Mouse (Mus musculus): ENCODE measurements at regions not wholly inside any gene's neighbourhood (a gene's known extent, or its start where the extent isn't known, plus 50 kb on each side); places are given as distances from the start of the nearest gene placed in this dataset.

- DNase-seq: no peak
Observed at GRCm38 (mm10) chr3:121902246-121902645, 50.1 kb upstream of the Arhgap29 start.

GRCm38 (mm10) chr3:121900429-121900844 lies 51.9 kb upstream of the Arhgap29 start:
- no peak for DNase-seq

GRCm38 (mm10) chr3:121897821-121898574 lies 54.3 kb upstream of the Arhgap29 start:
- DNase-seq: no peak

DNA sequence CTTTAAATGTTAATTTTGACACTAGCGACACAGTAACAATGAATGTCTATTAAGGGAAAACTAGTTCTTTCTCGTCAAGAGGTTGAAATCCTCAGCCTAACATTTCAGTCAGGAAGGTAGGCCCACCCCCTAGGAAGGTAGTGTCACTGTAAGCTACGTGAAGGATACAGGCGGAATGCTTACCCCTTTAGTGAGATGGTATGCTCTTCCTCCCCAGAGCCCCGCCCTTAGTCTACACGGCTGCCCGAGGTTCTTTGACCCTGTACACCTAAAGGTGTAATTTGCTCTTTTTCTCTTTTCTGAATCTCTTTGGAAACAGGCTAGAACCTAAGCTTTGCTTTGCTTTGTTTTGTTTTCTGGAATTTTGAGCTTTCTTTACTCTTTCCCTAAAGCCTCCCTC lies 58.7 kb upstream of the Arhgap29 start:
- no peak for DNase-seq

DNA sequence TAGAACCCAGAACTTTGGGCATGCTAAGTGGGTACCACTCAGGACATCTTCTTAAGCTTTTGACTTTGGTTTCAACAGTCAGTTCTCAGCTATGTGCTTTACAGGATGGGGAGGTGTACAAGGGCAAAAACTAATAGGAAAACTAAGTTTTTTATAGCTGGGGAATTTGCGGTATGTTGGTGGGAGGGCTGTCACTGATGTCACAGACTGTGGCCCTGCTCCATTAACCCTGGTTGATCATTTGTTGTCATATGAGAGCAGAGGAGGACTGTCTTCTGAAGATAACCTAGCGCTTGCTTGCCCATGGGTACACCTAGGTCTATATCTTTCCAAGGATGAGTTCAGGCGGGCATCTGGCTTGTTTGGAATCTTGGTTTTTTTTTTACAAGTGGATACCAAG lies 59.7 kb upstream of the Arhgap29 start:
- no peak for DNase-seq

DNA sequence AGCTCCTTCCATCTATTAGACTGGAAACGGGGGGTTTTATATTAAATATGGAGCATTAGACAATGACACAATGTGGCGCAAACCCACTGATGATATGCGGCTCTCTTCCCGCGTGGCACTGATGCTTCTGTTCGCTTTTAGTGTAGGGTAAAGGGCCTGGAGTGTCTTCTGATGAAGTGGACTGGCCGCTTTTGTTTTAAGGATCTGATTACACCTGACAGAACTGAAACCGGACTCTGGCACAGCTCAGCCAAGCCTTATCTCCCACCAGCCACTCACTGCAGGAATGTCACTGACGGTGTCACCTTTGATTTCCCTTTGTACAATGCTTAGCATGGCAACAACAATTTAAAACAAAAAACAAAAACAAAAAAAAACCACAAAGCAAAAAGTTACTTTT lies 61.0 kb upstream of the Arhgap29 start:
- no peak for DNase-seq

DNA sequence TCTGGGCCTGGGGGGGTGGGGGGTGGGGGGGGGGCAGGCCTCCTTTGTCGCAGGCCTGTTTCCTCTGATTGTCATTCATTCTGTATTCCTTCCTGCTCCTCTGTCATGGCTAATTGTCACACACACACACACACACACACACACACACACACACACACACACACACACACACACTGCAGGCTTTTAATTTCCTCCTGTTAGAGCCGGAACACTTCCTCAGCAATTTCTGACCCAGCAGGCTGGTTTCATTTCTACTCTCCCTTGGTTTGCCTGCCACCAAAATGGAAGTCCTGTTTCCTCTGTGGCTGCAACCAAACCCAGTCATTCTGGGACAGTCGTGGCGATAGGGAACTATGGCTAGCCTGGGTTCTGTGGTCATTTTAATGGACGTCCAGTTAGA lies 61.8 kb upstream of the Arhgap29 start:
- no peak for DNase-seq

- no peak for DNase-seq
Observed at GRCm38 (mm10) chr3:121886870-121887605, 65.3 kb upstream of the Arhgap29 start.

DNA sequence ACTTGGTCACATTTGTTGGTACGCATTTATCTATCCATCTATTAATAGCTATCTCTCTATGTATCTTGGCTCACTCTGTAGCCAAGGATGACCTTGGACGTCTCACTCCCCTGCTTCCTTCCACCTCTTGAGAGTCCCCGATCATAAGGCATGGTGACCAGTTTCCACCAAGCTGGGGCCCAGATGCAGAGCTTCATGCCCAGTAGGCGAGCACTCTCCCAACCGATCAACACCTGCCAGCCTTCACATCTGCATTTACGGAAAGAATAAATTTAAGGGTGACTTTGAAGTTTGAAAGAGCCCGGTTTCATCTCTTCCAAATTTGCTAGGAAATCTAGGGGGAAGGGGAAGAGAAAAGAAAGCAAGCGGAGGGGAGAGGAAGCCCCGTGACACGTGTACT lies 66.0 kb upstream of the Arhgap29 start:
- no peak for DNase-seq

DNA sequence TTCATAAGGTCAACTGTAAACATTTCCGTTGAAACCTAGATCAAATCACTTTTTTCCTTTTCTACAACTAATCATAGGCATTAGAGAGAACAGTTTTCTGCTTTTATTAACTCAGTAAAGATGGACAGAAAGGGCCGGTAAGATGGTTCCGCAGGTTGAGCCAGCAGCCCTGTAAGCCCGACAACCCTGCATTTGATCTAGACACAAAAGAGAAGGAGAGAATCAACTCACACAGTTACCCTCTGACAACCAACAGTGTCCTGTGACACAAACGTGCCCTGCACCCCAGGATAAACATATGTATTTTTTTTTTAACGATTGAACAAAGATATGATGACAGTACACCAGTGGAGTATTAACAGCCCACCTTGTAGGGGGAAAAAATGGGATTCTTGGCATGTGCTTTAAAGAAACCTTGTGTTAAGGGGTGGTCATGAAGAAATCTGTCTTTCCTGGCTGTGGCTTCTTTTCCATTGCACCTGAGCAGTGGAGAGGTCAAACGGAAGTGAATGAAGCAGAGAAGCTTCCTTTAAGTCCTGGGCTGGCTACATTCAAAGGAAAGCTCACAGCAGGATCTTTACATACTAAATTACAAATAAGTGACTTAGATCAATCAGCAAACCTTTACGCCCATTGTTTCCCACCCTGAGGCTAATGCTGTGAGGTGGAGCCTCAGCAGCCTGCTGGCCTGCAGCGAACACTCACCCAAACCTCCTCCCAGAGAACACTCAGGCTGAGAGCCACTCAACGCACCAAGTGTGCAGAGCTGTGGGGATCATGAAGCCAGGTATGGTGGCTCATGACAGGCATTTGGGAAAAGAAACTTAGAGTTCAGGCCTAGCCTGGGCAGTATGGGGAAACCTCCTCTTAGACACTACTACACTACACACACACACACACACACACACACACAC lies 66.8 kb upstream of the Arhgap29 start:
- DNase-seq: no peak

DNA sequence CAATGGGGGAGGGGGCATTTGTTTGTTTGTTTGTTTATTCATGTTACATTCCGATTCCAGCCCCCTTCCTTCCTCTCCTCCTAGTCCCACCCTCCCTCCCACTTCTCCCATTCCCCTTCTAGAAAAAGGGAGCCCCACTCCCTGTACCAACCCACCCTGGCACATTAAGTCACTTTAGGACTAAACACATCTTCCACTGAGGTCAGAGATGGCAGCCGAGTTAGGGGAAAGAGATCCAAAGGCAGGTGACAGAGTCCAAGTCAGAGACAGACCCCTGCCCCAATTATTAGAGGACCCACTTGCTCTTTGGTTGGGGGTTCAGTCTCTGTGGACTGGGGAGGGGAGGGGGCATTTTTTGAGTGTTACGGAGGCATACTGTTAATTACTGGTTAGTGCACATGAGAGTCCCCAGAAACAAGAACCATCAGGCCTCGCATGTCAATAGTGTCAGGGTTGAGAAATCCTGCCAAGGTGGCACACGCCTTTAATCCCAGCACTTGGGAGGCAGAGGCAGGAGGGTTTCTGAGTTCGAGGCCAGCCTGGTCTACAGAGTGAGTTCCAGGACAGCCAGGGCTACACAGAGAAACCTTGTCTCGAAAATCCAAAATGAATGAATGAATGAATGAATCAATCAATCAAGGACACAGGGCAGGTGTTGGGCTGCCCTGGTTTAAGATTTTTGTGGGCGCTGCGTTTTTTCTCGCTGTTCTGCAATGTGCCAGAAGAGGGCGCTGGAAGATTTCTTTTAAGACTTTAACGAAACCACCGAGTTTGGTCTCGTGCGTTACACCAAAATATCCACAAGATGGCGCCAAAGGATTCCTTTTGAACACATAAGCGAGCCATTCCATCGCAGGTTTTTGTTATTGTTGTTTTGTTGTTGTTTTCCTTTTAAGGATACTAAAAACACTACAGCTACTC lies 67.8 kb upstream of the Arhgap29 start:
- peak; percentile 87 for DNase-seq

- DNase-seq: no peak
Observed at GRCm38 (mm10) chr3:121880355-121880754, 65.3 kb upstream of the Abcd3 start.

- DNase-seq: no peak
Observed at GRCm38 (mm10) chr3:121875072-121875471, 60.0 kb upstream of the Abcd3 start.

DNA sequence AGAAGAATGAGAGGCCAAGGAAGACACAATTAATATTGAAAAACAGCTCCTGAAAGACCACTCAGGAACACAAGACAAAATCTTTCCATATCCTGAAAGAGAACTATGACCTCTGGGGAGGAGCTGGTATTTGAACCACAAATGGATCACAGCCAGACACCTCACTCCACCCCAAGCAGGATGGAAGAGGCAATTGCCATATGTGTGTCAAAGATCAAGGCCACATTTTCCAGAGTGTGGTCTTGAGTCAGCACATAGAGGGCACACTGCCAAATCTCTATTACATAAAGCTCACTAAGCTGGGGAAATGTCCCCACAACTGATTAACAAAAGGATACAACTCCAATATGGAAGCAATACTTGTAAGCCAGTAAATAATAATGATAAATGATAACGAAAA lies 59.5 kb upstream of the Abcd3 start:
- DNase-seq: no peak

DNA sequence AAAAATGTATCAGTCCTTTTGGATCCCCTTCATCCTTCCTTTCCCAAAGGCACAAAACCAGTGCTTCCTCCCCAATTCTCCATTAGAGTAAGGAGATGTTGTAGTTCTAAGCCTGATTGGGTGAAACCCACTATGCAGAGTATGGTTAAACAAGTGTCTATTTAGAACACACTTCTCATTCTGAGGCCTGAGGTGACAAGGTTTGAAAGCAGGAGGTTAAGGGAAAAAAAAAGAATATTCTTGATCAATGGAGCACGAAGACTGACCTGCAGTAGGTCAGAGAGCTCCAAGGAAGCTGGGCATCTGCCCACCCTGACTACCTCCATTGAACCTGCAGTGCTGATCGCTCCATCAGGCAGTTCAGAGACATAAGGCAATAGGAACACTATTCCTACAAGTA lies 58.5 kb upstream of the Abcd3 start:
- DNase-seq: no peak

- DNase-seq: no peak
Observed at GRCm38 (mm10) chr3:121872685-121873084, 57.6 kb upstream of the Abcd3 start.

DNA sequence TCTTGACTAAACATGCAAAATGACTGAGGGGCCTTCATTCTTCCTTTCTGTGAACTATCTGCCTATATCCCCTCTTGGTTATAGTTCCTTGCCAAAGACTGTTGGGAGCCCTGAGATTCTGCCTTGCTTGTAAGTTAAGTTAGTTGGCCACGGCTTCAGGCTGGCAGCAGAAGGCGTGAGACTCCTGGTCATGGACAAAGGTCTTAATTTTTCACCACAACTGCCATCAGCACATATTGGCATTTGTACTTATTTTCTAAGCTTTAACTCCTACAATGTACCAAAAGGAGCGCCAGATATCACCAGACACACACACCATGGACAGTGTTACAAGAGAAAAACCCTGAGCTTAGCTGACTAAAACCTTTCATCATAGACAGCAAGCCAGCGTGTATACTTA lies 56.7 kb upstream of the Abcd3 start:
- no peak for DNase-seq

- no peak for DNase-seq
Observed at GRCm38 (mm10) chr3:121870726-121871125, 55.6 kb upstream of the Abcd3 start.

DNA sequence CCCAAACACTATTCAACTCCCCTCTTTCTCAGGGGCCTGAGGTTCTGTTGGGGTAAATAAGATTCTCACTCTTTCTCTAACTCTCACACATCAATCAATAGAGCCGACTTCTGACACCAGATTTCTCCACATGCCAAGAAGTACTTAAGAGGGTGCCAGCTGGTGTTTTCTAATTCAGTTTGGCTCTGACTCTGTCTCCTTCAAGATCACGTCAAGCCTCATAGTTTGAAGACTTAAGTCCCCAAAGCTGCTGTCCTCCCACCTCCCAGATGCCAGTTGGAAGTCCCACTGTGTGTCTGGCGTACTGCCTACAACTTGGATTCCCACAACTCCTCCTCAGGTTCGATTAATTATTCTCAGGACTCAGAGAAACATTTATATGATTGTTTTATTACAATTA lies 54.6 kb upstream of the Abcd3 start:
- peak; percentile 20 for DNase-seq

DNA sequence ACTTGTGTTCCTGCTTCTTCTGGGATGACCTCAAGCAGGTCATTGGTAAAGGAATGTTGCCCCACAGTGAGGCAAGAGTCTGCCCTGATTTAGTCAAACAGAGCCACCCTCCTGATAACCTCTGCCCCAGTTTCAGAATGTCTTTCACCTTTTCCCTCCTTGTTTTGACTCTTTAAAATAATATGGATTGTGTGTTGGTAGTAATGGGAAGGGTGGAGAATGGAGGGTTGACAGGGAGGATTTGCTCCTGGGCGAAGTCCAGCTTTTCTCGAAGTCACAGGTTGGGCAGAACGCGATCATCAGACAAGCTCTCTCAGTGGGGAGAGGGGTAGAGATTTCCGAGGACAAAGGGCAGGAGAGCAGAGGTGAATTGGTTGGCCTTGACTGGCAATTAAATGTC lies 52.2 kb upstream of the Abcd3 start:
- no peak for DNase-seq

- DNase-seq: no peak
Observed at GRCm38 (mm10) chr3:121864734-121865445, 49.8 kb upstream of the Abcd3 start.

Data from right cerebral cortex, adult 18-20 months (tissue).